Mouse (Mus musculus) retina, postnatal 1 day (tissue): ENCODE results near the gene Ylpm1.

Experiments
- DNase-seq: peaks from one replicate; pipeline ENCODE4 v3.0.0-alpha.2; 2012

Gene Ylpm1

DNA sequence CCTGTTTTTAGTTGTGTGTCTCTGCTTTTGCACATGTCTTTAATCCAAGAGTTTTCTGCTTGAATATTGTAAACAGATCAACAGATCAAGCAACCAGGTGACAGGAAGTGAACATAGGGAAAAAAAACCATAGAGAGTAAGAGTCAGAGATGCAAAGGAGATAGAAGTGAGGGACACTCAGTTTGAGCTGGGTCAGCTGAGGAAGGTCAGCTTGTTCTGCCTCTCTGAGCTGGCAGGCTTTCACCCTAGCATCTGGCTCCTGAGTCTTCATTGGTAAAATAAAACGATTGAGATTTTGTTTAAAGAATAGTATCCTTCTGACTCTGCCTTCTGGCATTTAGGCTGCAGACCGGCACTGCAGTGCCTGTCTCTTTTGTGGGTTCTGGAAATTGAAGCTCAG lies 14.4 kb downstream of the Ylpm1 start:
- no peak for DNase-seq

DNA sequence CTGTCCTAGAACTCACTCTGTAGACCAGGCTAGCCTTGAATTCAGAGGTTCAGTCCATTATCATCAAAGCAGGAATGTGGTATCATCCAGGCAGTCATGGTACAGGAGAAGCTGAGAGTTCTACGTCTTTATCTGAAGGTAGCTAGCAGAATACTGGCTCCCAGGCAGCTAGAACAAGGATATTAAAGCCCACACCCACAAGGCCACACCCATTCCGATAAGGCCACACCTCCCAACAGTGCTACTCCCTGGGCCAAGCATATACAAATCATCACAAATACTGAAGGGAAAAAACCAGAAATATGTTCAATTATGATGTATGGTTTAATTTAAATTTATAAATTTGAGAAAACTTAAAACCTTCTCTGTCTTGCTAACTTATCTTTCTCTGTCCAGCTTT lies 16.1 kb downstream of the Ylpm1 start:
- no peak for DNase-seq

- DNase-seq: no peak
Observed at GRCm38 (mm10) chr12:85022071-85022470, 25.9 kb downstream of the Ylpm1 start.

DNA sequence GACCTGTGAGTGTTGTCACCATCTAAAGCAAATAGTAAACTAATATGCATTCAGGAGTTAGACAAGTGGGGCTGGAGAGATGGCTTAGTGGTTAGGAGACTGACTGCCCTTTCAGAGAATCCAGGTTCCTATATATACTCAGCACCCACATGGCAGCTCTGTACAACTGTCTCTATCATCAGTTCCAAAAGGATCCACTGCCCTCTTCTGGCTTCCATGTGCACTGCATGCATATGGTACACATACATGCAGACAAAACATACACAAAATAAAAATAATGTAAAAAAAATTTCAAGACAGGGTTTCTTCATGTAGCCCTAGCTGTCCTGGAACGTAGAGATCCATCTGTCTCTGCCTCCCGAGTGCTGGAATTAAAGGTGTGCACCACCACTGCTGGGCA lies 36.6 kb downstream of the Ylpm1 start:
- DNase-seq: peak; percentile 39

DNA sequence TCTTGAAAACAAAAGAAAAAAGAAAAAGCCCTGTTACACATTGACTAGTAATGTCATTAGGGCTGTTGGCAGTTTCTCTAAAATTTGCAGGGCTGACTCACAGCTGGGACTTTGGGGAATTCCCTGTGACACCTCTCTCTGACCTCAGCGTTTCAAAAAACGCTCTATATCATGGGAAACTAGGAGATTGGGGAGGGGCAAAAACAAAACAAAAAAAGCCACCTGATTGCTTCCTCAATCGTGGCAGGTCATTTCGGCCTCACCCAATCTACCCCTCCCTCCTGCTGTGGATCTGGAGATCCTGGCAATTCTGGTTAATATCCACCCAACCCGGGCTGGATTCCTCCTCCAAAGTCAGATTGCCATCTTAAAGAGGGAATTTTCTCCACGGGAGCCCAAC lies 55.1 kb downstream of the Ylpm1 start:
- no peak for DNase-seq

DNA sequence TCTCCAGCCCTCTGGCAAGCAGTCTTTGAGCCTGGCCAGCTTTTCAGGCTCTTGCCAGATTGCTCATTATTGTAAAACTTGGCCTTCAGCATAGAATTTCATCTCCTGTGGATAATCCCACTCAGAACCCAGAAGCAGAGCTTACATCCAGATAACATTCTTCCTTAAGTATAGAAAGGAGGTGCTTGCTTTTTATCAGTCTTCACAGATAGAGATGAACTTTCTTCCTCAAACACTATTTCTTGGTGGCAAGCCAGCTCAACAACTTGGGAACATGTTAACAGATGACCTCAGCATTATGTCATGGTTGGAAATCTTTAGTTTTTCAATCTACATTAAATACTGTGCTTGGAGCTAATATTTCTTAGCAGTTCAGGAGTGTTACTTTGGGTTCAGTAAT lies 74.9 kb downstream of the Ylpm1 start:
- no peak for DNase-seq

- no peak for DNase-seq
Observed at GRCm38 (mm10) chr12:85077100-85077499, 81.0 kb downstream of the Ylpm1 start.

- DNase-seq: no peak
Observed at GRCm38 (mm10) chr12:85084257-85084656, 88.1 kb downstream of the Ylpm1 start.

DNA sequence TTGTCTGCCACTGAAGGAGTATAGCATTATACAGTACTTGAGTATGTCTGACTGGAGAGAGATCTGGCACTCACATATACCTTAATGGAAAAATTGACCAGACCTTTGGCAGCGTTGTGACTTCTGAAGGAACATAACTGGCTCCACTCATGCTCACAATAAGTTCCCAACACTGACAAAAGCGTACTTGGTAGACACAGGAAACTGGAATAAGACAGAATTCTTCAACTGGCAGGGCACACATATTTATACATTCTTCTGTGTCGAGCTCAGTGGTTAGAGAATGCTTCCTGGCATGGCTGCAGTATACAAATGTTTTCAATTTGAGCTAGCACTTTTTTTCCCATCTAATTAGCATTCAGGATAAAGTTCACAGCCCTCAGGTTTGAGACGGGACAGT lies 88.8 kb downstream of the Ylpm1 start:
- DNase-seq: no peak

DNA sequence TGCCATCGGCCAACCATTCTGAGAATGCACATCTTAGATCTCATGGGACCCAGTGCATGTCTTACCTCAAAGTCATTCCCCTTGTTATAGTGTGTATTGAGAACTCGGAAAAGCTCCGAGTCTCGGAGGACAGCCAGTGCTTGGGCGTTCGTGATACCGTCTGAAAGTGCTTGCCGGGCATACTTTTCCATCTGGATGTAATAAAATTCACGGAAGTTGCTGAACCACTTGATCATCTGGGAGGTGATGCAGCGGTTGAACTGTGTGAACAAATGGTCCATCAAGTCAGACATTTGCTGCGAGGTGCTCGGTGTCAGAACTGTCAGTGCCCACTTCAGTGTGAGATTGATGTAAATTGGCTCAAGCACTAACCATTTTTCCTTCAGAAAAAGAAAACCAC lies 91.7 kb downstream of the Ylpm1 start:
- no peak for DNase-seq

DNA sequence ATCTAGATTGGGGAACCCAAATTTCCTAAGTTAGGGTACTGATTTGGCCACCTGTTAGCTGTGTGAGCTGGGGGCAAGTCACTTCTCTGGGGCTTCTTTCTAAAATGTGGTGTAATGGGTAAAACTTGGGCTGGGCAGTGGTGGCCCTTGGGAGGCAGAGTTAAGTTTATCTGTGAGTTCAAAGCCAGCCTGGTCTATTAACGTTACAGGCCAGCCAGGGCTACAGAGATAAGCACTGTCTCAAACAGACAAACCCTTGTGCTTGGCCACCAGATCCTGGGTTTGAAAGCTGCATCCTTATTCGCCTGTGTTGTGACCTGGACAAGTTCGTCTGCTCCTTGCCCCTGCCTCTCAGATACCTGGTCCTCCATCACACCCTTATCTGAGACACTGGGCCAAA lies 95.1 kb downstream of the Ylpm1 start:
- DNase-seq: no peak

DNA sequence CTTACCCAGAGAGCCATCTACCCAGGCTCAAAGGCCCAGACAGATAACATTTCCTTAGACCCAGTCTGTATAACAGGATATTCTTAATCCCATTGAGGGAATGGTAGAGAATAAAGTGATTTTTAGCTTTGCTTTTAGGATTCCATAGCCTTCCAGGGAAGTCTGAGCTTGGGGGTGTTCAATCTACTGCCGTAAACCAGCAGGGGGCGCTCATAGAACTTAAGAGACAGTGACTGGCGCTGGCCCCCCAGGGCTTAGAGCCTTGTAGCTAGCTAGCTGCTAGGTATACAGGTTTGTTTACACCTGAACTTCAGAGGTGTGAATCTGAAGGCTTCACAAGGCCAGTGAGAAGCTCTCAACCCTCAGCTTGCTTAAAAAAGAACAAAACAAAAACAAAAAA lies 96.1 kb downstream of the Ylpm1 start:
- peak; percentile 81 for DNase-seq

GRCm38 (mm10) chr12:85094010-85094409 lies 97.9 kb downstream of the Ylpm1 start:
- DNase-seq: no peak

DNA sequence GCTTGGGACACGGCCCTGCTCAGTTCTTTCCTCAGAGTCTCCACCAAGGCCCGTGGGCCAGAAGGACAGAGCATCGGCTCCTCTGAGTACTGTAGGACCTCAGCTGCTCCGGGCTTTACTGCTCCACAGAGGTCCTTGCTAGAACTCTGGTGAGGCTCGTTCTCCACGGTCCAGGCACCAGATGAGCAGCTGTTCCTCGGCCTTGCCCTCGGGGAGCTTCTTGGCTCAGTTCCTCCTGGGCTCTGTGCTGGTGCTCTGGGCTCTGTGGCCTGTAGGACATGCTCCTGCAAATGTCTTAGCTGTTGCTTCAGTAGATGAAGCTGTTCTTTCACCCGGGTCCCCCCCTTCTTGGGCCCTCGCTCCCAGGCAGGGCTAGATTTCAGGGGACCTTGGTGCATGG lies 98.6 kb downstream of the Ylpm1 start:
- DNase-seq: no peak

- DNase-seq: no peak
Observed at GRCm38 (mm10) chr12:85095146-85095545, 99.0 kb downstream of the Ylpm1 start.

GRCm38 (mm10) chr12:85095859-85096258 lies 99.7 kb downstream of the Ylpm1 start:
- no peak for DNase-seq

- DNase-seq: no peak
Observed at GRCm38 (mm10) chr12:85101001-85101400, 104.9 kb downstream of the Ylpm1 start.

DNA sequence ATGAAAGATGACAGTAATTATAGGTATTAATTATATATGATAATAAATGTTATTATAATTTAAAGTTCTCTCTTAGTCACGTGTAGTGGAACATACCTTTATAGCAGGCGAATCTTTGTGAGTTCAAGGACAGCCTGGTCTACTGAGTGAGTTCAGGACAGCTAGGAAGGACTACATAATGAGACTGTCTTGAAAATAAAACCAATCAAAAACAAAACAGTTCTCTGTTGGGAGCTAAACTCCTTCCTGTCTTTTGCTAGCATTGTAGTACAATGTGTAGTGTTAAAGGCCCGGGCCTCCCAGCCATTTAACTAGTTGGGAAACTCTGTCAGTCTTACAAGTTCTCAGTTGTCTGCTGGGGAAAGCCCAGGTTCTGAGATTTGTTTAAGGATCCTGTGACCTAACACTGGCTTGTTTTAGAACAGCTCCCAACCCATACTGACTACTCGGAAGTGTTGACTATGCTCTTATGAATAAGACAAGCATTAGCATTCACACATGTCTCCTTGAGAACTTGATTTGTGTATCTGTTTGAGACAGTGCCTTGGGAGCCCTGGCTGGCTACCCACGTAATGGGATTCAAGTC lies 105.5 kb downstream of the Ylpm1 start:
- no peak for DNase-seq

GRCm38 (mm10) chr12:85103096-85103495 lies 107.0 kb downstream of the Ylpm1 start:
- no peak for DNase-seq

DNA sequence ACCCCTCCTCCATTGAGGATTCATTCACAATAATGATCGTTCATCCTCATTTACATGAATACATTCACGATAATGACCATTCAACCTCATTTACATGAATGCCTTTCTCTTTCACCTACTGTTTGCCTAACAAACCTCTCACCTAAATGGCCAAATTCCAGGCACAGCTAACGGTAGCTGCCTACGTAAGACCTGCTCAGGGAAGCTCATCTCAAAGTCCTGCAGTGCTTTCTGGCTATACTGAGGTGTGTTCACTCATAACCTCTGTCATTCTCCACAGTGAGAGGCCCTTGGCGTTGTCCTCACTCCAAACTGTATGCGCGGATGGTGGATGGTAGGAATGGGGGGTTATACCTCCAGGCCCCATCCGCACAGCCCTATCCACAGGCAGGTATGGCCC lies 108.7 kb downstream of the Ylpm1 start:
- no peak for DNase-seq

- DNase-seq: no peak
Observed at GRCm38 (mm10) chr12:85106292-85106691, 110.2 kb downstream of the Ylpm1 start.

GRCm38 (mm10) chr12:85108643-85109042 lies 112.5 kb downstream of the Ylpm1 start:
- no peak for DNase-seq

GRCm38 (mm10) chr12:85109426-85109825 lies 113.3 kb downstream of the Ylpm1 start:
- peak; percentile 28 for DNase-seq

DNA sequence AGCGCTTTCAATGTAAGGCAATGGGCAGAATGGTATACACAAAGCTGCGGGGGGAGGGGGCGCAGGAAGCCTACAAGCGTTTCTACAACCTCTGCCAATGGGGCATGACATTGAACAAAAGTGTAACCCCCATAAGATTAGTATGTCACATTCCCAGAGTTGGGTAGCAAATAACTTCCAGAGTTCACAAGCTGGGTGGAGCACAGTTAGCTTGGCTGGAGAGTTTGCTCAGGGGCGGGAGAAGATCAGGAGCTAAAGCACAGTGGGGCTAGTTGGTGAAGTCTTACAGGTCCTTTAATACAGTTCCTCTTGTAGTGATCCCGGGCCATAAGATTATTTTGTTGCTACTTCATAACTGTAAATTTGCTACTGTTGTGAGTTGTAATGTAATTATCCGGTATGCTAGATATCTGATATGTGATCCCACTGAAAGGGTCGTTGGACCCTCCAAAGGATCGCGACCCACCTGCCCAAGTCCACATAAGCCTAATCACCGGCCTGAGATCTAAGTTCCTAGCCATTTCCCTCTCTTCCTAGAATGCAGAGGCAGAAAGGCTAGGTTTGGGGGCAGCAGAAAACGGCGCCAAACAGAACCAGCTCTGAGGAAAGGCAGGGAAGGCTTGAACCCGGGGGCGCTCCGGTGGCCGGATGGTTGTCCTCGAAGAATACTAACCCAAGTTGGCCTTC lies 114.0 kb downstream of the Ylpm1 start:
- peak; percentile 19 for DNase-seq
